Mouse (Mus musculus) adrenal gland, adult (tissue): ENCODE data around the gene Olfr13.
"Not testable (repeated sequence)": the region's sequence is repeated elsewhere in the genome, so short reads cannot be mapped to it uniquely, and the experiment has no call there.

Experiments used
- DNase-seq, 2 experiments: peaks; one replicate each; pipeline ENCODE4 v3.0.0; 2022 to 2023; ENCODE audit warnings: low spot score in 1 of 2; ENCODE audit not compliant: inconsistent age in 2 of 2

The Olfr13 gene

DNA sequence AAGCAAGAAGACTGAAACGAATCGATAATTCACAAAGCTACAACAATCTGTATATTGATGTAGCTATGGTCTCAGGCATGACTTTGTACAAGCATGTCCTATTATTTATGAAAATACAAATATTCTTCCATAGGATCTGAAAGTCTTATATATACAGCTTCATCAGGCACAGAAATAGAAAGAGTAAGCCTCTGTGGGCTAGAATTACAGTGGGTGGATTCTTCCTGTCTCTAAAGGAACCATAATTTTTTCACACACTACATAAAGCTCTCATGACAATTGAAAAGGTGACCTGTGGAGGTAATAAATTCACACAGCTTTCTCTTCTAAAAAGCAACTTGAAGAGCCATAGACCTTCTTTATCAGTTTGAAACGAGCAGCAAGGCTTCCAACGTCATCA lies at the start of gene Olfr13:
Gene Olfr13, plus strand, starts transcription at position 301 of the 400 bp plus-strand sequence.
- DNase-seq, result no peak

DNA sequence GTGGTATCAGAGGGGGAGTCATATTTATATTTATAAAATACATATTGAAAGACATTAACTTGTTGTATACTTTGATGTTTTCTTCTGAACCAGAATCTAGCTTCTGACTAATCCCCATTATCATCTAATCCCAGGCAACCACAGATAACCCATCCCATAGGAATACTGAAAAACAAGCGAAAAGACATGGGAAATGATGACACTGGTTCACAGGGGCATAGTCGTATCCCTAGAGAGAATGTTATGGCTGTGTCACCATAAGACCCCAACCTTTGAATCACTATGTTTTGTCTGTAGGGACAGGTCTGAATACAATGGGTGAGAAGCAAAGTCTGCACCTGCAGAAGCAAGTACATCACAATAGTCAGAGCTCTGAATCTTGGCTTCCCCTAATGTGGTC lies 25.7 kb upstream of the Olfr13 start, which contains the start of gene Olfr237-ps1:
Gene Olfr237-ps1, plus strand, starts transcription at position 301 of the 400 bp plus-strand sequence.
- DNase-seq, result not testable (repeated sequence)

DNA sequence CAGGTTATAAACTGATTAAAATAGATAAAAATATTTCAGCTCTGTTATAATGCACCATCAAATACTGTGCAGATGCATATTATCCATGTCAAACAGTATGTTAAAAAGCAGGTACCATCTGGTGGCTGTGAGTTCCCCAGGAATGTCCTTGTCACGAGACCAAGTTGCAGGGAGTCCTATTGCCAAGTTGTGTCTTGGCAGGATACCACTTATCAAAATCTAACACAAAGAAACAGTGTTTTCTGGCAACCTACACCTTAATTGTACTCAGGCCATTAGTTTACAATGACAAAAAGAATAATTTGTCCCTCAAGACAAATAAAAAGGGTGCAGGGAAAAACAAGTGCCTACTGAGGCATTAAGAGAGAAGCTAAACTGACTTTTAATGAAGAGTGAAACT lies 12.4 kb upstream of the Olfr13 start:
- DNase-seq, result no peak

DNA sequence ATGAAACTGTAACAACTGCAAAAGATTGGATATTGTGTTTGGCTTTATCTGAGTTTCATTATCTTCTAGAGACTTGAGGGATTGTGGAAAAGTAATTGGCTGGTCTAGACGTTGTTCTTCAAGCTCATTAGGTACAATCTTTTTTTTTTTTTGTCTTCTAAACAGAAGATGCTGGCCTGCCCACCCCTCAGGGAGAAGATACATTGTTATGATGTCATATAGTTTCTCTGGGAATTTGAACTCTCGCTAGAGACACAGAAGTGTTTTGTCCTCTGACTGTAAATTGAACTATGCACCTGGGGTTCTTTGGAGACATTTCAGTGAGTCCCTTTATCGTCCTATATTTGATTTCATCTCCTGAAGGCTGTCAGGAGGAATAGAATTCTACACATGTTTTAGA lies 9.0 kb upstream of the Olfr13 start, which contains the start of gene Olfr437:
Gene Olfr437, plus strand, starts transcription at position 301 of the 400 bp plus-strand sequence.
- DNase-seq, result no peak

DNA sequence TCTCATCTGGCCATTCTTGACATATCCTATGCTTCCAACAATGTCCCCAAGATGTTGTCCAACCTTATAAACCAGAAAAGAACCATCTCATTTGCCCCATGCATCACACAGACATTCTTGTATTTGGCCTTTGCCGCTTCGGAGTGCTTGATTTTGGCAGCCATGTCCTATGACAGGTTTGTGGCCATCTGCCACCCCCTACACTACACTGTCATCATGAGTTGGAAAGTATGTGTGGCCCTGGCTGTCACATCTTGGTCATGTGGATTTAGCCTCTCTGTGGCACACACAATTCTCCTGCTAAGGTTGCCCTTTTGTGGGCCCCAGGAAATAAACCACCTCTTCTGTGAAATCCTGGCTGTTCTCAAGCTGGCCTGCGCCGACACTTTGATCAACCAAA lies 4.7 kb upstream of the Olfr13 start:
- no peak for DNase-seq

DNA sequence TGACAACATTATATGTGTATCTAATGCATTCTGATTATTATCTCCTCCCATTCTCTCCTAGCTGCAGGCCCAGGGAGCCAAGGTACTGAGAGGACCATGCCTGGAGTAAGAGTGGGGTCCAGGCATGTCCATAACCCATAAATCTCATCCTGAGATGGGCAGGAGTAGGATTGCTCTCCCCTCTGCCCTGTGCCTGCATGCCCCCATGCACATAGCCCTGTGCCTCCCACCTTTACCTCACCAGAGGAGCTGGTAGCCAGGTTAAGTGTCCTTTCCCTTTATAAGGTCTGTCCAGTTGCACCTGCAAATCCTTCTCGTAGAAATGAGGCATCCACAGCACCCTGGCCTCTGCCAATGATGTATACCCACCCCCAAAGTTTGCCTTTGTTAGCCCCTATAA lies 6.2 kb downstream of the Olfr13 start:
- no peak for DNase-seq

DNA sequence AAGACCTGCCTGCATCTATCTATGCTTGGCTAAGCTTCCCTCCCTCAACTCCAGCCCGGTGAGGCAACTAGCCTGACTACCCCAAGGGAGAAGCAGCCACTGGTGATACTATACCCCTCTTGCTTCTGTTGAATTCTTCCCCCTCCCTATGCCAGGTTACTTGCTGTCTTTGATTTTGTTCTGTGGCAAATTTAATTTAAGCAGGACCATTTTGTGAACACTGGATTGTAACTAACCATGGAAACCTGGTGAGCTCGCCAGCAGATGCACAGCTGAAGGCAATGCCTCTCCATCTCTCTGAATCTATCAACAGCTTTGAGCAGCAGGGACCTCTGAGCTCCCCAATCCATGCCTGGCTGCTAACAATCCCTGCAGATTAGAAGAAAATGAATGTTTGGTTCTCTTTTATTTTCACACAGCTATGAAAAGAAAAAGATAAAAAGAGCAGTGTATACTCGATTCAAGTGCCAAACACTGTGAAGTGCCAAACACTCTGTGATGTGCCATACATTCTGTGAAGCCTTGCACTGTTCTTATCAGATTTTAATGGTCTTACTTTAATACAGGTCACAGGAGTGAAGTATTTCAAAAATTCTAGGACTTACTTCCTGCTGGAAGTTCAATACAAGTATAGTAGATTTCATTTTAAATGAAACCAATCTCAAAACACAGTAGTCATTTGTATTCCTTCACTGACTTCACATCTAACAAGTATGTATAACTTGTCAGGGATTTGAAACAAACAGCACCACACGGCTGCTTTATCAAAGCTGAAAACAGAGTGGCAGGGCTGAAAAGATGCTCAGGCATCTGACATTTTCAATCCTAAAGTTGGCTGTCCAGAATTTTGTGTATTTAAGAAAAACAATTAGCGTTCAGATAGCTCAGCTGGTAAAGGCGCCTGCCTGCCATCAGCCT lies 6.9 kb downstream of the Olfr13 start:
- DNase-seq, result no peak

DNA sequence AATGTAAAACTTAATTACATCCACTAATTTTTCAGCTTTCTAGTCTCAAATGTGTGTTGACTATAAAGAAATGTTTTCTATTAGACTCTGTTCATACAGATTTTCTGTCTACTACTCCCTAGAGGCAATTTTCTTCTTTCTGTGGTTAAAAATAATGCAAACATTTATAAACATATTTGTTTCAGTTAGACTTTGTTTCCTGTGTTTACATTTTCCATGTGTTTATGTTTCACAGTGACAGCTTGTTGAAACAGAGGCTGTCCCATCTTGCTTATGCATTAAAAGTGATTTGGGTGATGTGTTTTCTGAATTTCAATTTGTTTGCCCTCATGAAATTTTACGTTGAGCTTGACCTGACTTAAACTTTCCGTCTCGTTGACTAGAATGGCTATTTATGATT lies 19.0 kb downstream of the Olfr13 start:
- DNase-seq, result no peak

DNA sequence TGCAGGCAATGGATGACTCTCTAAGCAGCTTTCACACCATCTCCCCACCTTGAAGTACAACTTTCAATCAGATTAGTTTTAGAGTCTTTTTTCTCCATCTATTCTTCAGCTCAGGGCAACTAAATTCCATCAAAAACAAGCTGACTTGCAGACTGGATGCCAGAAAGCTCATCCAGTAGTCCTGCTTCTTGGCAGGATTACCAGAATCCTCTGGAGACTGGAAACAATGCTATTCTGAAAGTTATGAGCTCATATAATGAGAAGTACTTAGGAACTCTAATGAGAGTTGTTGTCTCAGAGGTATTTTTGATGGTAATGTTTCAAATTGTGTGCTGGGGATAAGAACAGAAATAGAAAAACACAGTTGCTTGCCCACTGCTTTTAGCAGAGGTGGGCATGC lies 24.8 kb downstream of the Olfr13 start, which contains the start of gene Olfr435:
Gene Olfr435, plus strand, starts transcription at position 366 of the 400 bp plus-strand sequence.
- DNase-seq, result no peak

DNA sequence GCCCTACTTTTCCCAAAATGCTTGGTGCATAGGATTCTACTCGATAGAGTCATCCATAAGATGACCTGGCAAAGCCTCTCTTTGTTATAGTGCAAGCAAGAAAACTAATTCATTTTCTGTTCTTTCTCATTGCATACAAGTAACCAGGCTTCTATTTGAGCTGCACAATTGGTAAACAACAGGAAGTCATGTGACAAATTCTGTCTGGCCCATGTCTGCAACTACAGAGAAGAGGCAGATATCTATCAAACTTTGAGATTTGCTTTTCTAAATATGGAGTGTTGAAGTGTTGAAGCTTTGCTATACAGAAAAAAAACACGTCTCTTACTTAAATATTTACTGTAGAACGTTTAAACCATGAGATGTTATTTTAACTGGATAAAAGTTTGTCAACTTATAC lies 26.2 kb downstream of the Olfr13 start:
- no peak for DNase-seq

DNA sequence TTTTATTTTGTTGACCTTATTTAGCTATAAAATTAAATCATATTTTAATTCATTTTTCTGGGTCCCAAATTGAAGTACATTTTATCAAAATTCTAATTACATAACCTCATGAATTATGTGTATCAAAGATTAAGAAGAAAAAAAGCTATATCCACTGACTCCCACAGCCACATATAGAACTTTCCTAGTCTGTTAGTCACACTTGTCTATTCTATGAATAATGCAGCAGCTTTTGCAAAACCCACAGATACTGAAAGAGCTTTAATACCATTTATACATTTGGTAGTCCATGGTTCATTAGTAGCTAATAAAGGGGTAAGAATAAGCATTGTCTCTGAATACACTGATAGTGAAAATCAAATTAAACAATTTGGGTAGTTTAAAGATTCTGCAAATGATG lies 30.8 kb downstream of the Olfr13 start:
- no peak for DNase-seq

DNA sequence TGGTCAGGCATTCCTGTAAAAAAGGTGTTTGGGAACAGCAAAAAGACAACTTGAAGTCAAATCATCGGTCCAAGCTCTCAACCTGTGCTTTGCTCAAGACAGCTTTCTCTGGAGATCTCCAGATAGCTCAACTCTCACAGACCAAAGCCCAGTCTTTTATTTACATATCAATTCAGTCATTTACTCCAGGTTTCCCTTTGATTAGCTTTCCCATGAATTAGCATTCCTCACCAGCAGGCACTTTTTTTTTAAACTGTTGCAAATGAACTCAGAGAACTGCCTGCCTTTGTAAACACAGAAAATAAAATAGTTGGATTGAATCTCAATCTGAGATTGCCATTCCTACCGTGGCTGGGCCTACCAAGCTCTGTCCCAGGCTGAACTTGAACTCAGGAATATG lies 33.4 kb downstream of the Olfr13 start:
- DNase-seq, result no peak

DNA sequence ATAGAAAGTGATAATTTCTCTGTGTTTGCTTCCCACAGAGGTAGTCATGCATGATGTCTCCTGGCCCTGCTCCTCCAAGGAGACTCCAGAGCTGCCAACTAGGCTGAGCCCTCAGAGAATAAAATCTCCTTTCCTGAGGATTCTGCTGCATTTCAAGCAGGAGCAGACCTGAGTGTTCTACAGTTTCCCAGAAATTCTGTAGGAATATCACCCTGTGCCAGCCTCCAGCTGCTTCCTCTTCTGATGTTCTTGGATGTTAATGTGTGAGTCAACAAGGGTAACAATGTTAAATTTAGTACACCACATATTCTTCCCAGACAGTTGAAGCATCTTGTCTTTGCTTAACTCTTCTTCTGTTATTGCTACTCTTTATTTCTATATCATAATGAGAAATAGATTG lies 40.9 kb downstream of the Olfr13 start, which contains the start of gene Olfr434:
Gene Olfr434, plus strand, starts transcription at position 149 of the 400 bp plus-strand sequence.
- not testable (repeated sequence) for DNase-seq
